Mouse (Mus musculus): ENCODE results near the gene Selenof. TPM values are rescaled to one million over a fixed set of nuclear protein-coding genes. Genes with fewer than 3 reads are reported as not detected.

Selenof gene
- polyA plus RNA-seq, 1 experiment from 2014 or later, result 622 TPM

GRCm38 (mm10) chr3:144638110-144638509, 68.0 kb downstream of the Selenof start:
- H3K9ac ChIP-seq (ENCODE audit: low read length), result no peak overlapping the region
- H3K9me3 ChIP-seq (replicated peaks; ENCODE audit: control insufficient read depth, low read length), result no peaks in the 10 kb centered on the region
- no peaks in the 10 kb centered on the region for H3K36me3 ChIP-seq (ENCODE audit: control insufficient read depth, insufficient read depth, low read length)
- no peak for ATAC-seq (ENCODE audit: insufficient read depth, low FRiP score)
- H3K4me1 ChIP-seq (ENCODE audit: control insufficient read depth, insufficient read depth, low read length), result peaks cover 4% of the 10 kb centered on the region
- 70% methylated on average over 4 of the region's 4 CpGs for WGBS
- no peak overlapping the region for H3K4me3 ChIP-seq (replicated peaks; ENCODE audit: low read length)
- no peak overlapping the region for H3K4me2 ChIP-seq (ENCODE audit: low read depth, low read length)
- no peak overlapping the region for H3K27ac ChIP-seq (ENCODE audit: low read length)
- no peaks in the 10 kb centered on the region for H3K27me3 ChIP-seq (ENCODE audit: control insufficient read depth, insufficient read depth, low read length)

- Histone ChIP-seq H3K27me3 (ENCODE audit: control insufficient read depth, insufficient read depth, low read length) (no peaks in the 10 kb centered on the region), H3K4me2 (ENCODE audit: low read depth, low read length) (no peak overlapping the region), H3K9me3 (replicated peaks; ENCODE audit: control insufficient read depth, low read length) (no peaks in the 10 kb centered on the region), H3K9ac (ENCODE audit: low read length) (no peak overlapping the region), H3K4me1 (ENCODE audit: control insufficient read depth, insufficient read depth, low read length) (peaks cover 10% of the 10 kb centered on the region), H3K27ac (ENCODE audit: low read length) (no peak overlapping the region), H3K36me3 (ENCODE audit: control insufficient read depth, insufficient read depth, low read length) (no peaks in the 10 kb centered on the region), H3K4me3 (replicated peaks; ENCODE audit: low read length) (no peak overlapping the region)
- no peak for ATAC-seq (ENCODE audit: insufficient read depth, low FRiP score)
- 62% methylated on average over 3 of the region's 3 CpGs for WGBS
These were observed 69.3 kb downstream of the Selenof start for GRCm38 (mm10) chr3:144639387-144639786.

GRCm38 (mm10) chr3:144640033-144640432, 69.9 kb downstream of the Selenof start:
- Histone ChIP-seq H3K4me3 (replicated peaks; ENCODE audit: low read length) (no peak overlapping the region), H3K4me1 (ENCODE audit: control insufficient read depth, insufficient read depth, low read length) (peaks cover 10% of the 10 kb centered on the region), H3K4me2 (ENCODE audit: low read depth, low read length) (no peak overlapping the region), H3K9me3 (replicated peaks; ENCODE audit: control insufficient read depth, low read length) (no peaks in the 10 kb centered on the region), H3K36me3 (ENCODE audit: control insufficient read depth, insufficient read depth, low read length) (no peaks in the 10 kb centered on the region), H3K27me3 (ENCODE audit: control insufficient read depth, insufficient read depth, low read length) (no peaks in the 10 kb centered on the region), H3K27ac (ENCODE audit: low read length) (no peak overlapping the region), H3K9ac (ENCODE audit: low read length) (no peak overlapping the region)
- ATAC-seq (ENCODE audit: insufficient read depth, low FRiP score), result no peak

- H3K9me3 ChIP-seq (replicated peaks; ENCODE audit: control insufficient read depth, low read length), result peaks cover 6% of the 10 kb centered on the region; the same call in 1 of the 2 replicates
- H3K4me3 ChIP-seq (replicated peaks; ENCODE audit: low read length), result no peak overlapping the region
- ATAC-seq (ENCODE audit: insufficient read depth, low FRiP score), result no peak
- H3K4me2 ChIP-seq (ENCODE audit: low read depth, low read length), result no peak overlapping the region
- H3K4me1 ChIP-seq (ENCODE audit: control insufficient read depth, insufficient read depth, low read length), result peaks cover 10% of the 10 kb centered on the region
- 90% methylated on average over 4 of the region's 4 CpGs for WGBS
- no peak overlapping the region for H3K27ac ChIP-seq (ENCODE audit: low read length)
- no peaks in the 10 kb centered on the region for H3K27me3 ChIP-seq (ENCODE audit: control insufficient read depth, insufficient read depth, low read length)
- no peak overlapping the region for H3K9ac ChIP-seq (ENCODE audit: low read length)
- H3K36me3 ChIP-seq (ENCODE audit: control insufficient read depth, insufficient read depth, low read length), result no peaks in the 10 kb centered on the region
These were observed 72.0 kb downstream of the Selenof start for GRCm38 (mm10) chr3:144642141-144642540.

GRCm38 (mm10) chr3:144643301-144643871, 73.3 kb downstream of the Selenof start:
- H3K4me2 ChIP-seq (ENCODE audit: low read depth, low read length), result no peak overlapping the region
- no peaks in the 10 kb centered on the region for H3K27me3 ChIP-seq (ENCODE audit: control insufficient read depth, insufficient read depth, low read length)
- WGBS, result 0% methylated on average over 2 of the region's 2 CpGs

GRCm38 (mm10) chr3:144644202-144644601, 74.1 kb downstream of the Selenof start:
- WGBS, result 53% methylated on average over 5 of the region's 5 CpGs

More at GRCm38 (mm10) chr3:144643301-144643871, 73.3 kb downstream of the Selenof start:
- Histone ChIP-seq H3K27ac (ENCODE audit: low read length) (peak overlapping the region; percentile 64), H3K36me3 (ENCODE audit: control insufficient read depth, insufficient read depth, low read length) (no peaks in the 10 kb centered on the region), H3K9me3 (replicated peaks; ENCODE audit: control insufficient read depth, low read length) (peaks cover 6% of the 10 kb centered on the region; the same call in 1 of the 2 replicates), H3K9ac (ENCODE audit: low read length) (no peak overlapping the region), H3K4me1 (ENCODE audit: control insufficient read depth, insufficient read depth, low read length) (peaks cover 10% of the 10 kb centered on the region), H3K4me3 (replicated peaks; ENCODE audit: low read length) (no peak overlapping the region)
- ATAC-seq (ENCODE audit: insufficient read depth, low FRiP score), result peak; percentile 87

More at GRCm38 (mm10) chr3:144644202-144644601, 74.1 kb downstream of the Selenof start:
- no peak for ATAC-seq (ENCODE audit: insufficient read depth, low FRiP score)
- Histone ChIP-seq H3K27ac (ENCODE audit: low read length) (no peak overlapping the region), H3K36me3 (ENCODE audit: control insufficient read depth, insufficient read depth, low read length) (no peaks in the 10 kb centered on the region), H3K9ac (ENCODE audit: low read length) (no peak overlapping the region), H3K4me2 (ENCODE audit: low read depth, low read length) (no peak overlapping the region), H3K27me3 (ENCODE audit: control insufficient read depth, insufficient read depth, low read length) (no peaks in the 10 kb centered on the region), H3K4me1 (ENCODE audit: control insufficient read depth, insufficient read depth, low read length) (peaks cover 10% of the 10 kb centered on the region), H3K9me3 (replicated peaks; ENCODE audit: control insufficient read depth, low read length) (peaks cover 6% of the 10 kb centered on the region; the same call in 1 of the 2 replicates), H3K4me3 (replicated peaks; ENCODE audit: low read length) (no peak overlapping the region)

Other genes starting within 250 kb of the Selenof start
- gene Hs2st1, start 123 bp upstream of the Selenof start, polyA plus RNA-seq (2015; fragmentation: Nextera tagmentation; extraction: Ambion mirVana), result 8.2 and 10.5 TPM in 2 replicates
- 89.3 and 91.0 TPM in 2 replicates for gene Sh3glb1, start 150.0 kb downstream of the Selenof start, polyA plus RNA-seq (2015; fragmentation: Nextera tagmentation; extraction: Ambion mirVana)
- gene Clca3a1, start 190.7 kb downstream of the Selenof start, polyA plus RNA-seq (2015; fragmentation: Nextera tagmentation; extraction: Ambion mirVana), result 7.6 and 12.7 TPM in 2 replicates
- 0.77 and 1.1 TPM in 2 replicates for gene Clca3a2, start 249.2 kb downstream of the Selenof start, polyA plus RNA-seq (2015; fragmentation: Nextera tagmentation; extraction: Ambion mirVana)